Mouse (Mus musculus): Measurements from ENCODE around the gene Tmem94. TPM values are rescaled to one million over a fixed set of nuclear protein-coding genes. Genes with fewer than 3 reads are reported as not detected.
"Not testable (repeated sequence)": the region's sequence is repeated elsewhere in the genome, so short reads cannot be mapped to it uniquely, and the experiment has no call there.

Gene Tmem94
- polyA plus RNA-seq, 1 experiment from 2014 or later, result 31.0 TPM

DNA sequence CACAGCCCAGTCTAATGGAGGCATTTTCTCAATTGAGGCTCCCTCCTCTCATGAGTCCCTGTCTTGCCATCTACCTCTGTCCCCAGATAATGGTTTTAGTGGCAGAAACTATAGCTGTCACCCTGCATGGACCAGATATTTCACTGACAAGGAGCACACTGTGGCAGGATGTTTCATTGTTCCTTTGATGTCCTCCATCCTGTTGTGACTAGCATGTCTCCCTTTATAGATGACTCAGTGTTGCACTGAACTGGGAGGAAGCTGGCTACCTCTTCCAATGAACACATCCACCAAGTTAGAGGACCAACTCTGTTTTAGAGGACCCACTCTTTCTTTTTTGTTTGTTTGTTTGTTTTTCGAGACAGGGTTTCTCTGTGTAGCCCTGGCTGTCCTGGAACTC lies 19.1 kb upstream of the Tmem94 start:
- no peaks in the 10 kb centered on the region for H3K27me3 ChIP-seq
- ATAC-seq, result no peak
- WGBS, result 89% methylated on average over 1 of the region's 1 CpGs
- H3K36me3 ChIP-seq, result no peaks in the 10 kb centered on the region
- H3K4me1 ChIP-seq (replicated peaks), result 0 out of 2 replicates have a peak, but pooled peaks cover 8% of the 10 kb centered on the region
- H3K4me3 ChIP-seq (replicated peaks), result no peak overlapping the region
- H3K9me3 ChIP-seq, result no peaks in the 10 kb centered on the region
- H3K9ac ChIP-seq (replicated peaks), result no peak overlapping the region
- H3K4me2 ChIP-seq (replicated peaks), result no peak overlapping the region
- no peak overlapping the region for H3K27ac ChIP-seq

DNA sequence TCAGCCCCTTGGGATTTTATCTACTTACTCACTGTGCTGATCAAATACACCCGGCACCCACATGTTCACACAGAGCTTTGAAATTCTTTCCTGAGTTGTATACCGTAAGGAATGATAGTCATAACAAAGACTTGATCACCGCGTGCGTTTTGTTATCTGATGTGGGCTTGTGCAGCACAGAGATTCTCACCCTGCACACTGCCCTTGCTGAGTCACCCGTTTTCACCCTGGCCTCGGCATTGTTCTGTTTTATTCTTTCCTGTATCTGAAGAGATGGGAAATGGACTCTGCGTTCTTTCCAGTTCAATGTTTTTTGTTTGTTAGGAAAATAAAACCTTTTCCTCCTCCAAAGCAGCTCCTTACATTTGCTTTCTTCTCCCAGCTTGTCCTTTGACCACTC lies 18.5 kb upstream of the Tmem94 start:
- H3K9me3 ChIP-seq, result no peaks in the 10 kb centered on the region
- H3K27ac ChIP-seq, result no peak overlapping the region
- no peaks in the 10 kb centered on the region for H3K27me3 ChIP-seq
- WGBS, result 54% methylated on average over 8 of the region's 8 CpGs
- H3K4me2 ChIP-seq (replicated peaks), result peak overlapping the region; percentile 37; the same call in 1 of the 2 replicates
- H3K4me1 ChIP-seq (replicated peaks), result 0 out of 2 replicates have a peak, but pooled peaks cover 8% of the 10 kb centered on the region
- H3K36me3 ChIP-seq, result no peaks in the 10 kb centered on the region
- no peak overlapping the region for H3K4me3 ChIP-seq (replicated peaks)
- no peak overlapping the region for H3K9ac ChIP-seq (replicated peaks)
- no peak for ATAC-seq

DNA sequence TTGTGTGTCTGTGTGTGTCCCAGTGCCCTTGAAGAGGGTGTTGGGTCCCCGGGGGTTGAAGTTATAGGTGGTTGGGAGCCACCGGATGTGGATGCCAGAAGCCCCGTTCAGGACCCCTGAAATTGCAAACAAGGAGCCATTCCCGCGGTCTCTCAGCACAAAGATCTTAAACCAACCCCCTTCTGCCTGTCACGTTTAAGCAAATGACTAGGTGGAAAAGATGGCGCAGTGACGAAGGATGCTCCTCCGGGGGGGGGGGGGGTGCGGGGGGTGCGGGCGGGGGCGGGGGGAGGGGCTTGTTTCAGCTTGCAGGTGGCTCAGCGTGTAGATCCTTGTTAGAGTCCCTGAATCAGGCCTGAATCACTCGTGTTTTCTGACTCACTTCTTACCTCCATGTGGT lies 17.9 kb upstream of the Tmem94 start:
- peak overlapping the region; percentile 37 for H3K4me2 ChIP-seq (replicated peaks)
- no peaks in the 10 kb centered on the region for H3K9me3 ChIP-seq
- no peak for ATAC-seq
- H3K36me3 ChIP-seq, result no peaks in the 10 kb centered on the region
- H3K27me3 ChIP-seq, result no peaks in the 10 kb centered on the region
- peak overlapping the region; percentile 6; the same call in 1 of the 2 replicates for H3K4me3 ChIP-seq (replicated peaks)
- 0 out of 2 replicates have a peak, but pooled peaks cover 8% of the 10 kb centered on the region for H3K4me1 ChIP-seq (replicated peaks)
- no peak overlapping the region for H3K27ac ChIP-seq
- H3K9ac ChIP-seq (replicated peaks), result peak overlapping the region; percentile 44; the same call in 1 of the 2 replicates
- 19% methylated on average over 9 of the region's 15 CpGs for WGBS

DNA sequence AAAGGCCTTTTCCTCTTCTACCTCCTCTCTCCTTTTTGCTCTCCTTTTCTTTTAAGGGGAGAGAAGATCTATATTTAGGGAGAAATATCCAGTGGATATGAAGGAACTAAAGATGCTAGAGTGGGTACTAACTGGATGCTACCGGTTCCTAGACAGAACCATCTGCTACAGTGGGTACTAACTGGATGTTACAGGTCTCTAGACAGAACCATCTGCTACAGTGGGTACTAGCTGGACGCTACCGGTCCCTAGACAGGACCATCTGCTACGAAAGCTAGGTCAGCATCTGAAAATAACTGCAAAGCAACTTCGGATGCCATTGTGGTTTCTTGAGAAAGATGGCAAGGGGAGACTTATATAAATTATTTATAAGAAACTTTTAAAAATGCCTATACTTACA lies 15.4 kb upstream of the Tmem94 start:
- ATAC-seq, result no peak
- H3K27me3 ChIP-seq, result no peaks in the 10 kb centered on the region
- H3K4me2 ChIP-seq (replicated peaks), result no peak overlapping the region
- peaks cover 14% of the 10 kb centered on the region; the same call in 1 of the 2 replicates for H3K4me1 ChIP-seq (replicated peaks)
- H3K9ac ChIP-seq (replicated peaks), result no peak overlapping the region
- no peaks in the 10 kb centered on the region for H3K9me3 ChIP-seq
- no peaks in the 10 kb centered on the region for H3K36me3 ChIP-seq
- WGBS, result 87% methylated on average over 5 of the region's 5 CpGs
- H3K27ac ChIP-seq, result no peak overlapping the region
- H3K4me3 ChIP-seq (replicated peaks), result no peak overlapping the region

DNA sequence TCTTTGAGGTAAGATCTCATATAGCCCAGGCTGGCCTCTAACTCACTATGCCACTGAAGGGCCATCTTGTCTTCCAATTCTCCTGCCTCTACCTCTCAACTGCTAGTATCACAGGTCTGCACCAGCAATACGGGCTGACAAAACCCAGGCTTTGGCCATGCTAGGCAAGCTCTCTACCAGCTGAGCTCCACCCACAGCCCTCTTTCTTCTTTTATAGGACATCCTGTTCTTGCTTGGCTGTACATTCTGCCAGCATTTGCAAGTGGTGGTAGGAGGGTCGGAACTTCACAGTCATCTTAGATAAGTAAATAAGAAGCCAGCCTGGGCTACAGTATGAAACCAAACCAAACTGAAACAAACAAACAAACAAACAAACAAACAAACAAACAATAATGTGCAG lies 13.5 kb upstream of the Tmem94 start:
- Histone ChIP-seq H3K4me2 (replicated peaks) (no peak overlapping the region), H3K36me3 (no peaks in the 10 kb centered on the region)
- WGBS, result 70% methylated on average over 2 of the region's 2 CpGs

DNA sequence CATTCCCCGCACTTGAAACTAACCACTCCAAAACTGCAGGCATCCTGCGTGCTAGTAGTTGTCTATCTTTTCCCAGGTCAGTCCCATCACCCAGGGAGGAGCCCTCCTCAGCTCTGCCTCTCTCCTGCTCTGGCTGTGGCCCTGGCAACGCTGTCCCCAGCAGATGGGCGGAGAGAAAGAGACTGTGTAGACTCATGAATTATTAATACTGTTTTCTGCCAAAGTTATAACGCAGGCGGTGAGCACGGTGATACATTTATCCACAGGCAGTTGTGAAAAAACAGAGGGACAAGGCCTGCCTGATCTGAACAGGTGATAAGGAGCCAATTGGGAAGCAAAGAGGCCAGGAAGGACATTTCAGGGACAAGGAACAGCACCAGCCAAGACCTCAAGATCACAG lies 12.6 kb upstream of the Tmem94 start:
- H3K9me3 ChIP-seq, result no peaks in the 10 kb centered on the region
- H3K4me2 ChIP-seq (replicated peaks), result no peak overlapping the region
- H3K36me3 ChIP-seq, result no peaks in the 10 kb centered on the region
- H3K27me3 ChIP-seq, result no peaks in the 10 kb centered on the region
- no peak overlapping the region for H3K9ac ChIP-seq (replicated peaks)
- 0 out of 2 replicates have a peak overlapping the region, but pooled peaks have one; percentile 5 for H3K27ac ChIP-seq
- no peak overlapping the region for H3K4me3 ChIP-seq (replicated peaks)
- ATAC-seq, result 0 out of 2 replicates have a peak, but pooled peaks have one; percentile 45
- H3K4me1 ChIP-seq (replicated peaks), result peaks cover 5% of the 10 kb centered on the region; the same call in 1 of the 2 replicates
- WGBS, result 37% methylated on average over 7 of the region's 7 CpGs

More for the DNA sequence above, 13.5 kb upstream of the Tmem94 start:
- no peak overlapping the region for H3K27ac ChIP-seq
- H3K4me3 ChIP-seq (replicated peaks), result no peak overlapping the region
- no peaks in the 10 kb centered on the region for H3K9me3 ChIP-seq
- no peak for ATAC-seq
- no peaks in the 10 kb centered on the region for H3K27me3 ChIP-seq
- no peak overlapping the region for H3K9ac ChIP-seq (replicated peaks)
- H3K4me1 ChIP-seq (replicated peaks), result peaks cover 13% of the 10 kb centered on the region; the same call in 1 of the 2 replicates

DNA sequence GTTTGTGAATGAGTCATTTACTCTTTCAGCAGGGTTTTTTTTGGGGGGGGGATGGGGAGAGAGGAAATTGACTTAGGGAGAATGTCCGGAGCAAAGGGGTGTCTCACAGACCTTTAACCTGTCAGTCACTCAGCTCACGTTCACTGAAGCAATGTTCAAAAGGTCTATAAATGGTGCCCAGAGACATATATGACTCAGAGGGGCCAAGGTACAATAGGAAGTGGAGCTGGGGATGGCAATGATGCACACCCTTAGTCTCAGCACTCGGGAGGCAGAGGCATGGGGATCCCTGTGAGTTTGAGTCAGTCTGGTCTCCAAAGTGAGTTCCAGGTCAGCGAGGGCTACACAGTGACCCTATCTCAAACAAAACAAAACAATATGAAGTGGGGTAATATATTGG lies 11.7 kb upstream of the Tmem94 start:
- WGBS, result 81% methylated on average over 4 of the region's 4 CpGs
- Histone ChIP-seq H3K36me3 (no peaks in the 10 kb centered on the region), H3K9ac (replicated peaks) (no peak overlapping the region), H3K9me3 (no peaks in the 10 kb centered on the region), H3K27ac (no peak overlapping the region), H3K4me3 (replicated peaks) (no peak overlapping the region), H3K27me3 (no peaks in the 10 kb centered on the region), H3K4me2 (replicated peaks) (no peak overlapping the region), H3K4me1 (replicated peaks) (peaks cover 5% of the 10 kb centered on the region; the same call in 1 of the 2 replicates)
- no peak for ATAC-seq

DNA sequence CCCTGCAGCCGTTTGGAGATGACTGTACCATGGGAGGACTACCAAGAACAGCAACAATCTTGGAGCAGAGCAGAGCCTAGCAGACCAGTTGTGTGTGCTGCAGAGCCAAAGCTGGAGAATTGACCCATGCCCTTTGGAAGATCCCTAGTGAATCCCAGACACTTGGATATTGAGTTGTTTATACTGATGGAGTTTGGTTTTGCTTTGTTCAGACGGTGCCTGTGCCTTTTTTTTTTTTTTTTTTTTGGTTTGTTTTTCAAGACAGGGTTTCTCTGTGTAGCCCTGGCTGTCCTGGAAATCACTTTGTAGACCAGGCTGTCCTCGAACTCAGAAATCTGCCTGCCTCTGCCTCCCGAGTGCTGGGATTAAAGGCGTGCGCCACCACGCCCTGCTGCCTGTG lies 3.1 kb upstream of the Tmem94 start:
- not testable (repeated sequence) for H3K27ac ChIP-seq; H3K27me3 ChIP-seq; ATAC-seq; H3K4me3 ChIP-seq (replicated peaks); H3K9ac ChIP-seq (replicated peaks); H3K9me3 ChIP-seq; H3K36me3 ChIP-seq; H3K4me2 ChIP-seq (replicated peaks)
- 92% methylated on average over 7 of the region's 7 CpGs for WGBS
- peaks cover 13% of the 10 kb centered on the region for H3K4me1 ChIP-seq (replicated peaks)

DNA sequence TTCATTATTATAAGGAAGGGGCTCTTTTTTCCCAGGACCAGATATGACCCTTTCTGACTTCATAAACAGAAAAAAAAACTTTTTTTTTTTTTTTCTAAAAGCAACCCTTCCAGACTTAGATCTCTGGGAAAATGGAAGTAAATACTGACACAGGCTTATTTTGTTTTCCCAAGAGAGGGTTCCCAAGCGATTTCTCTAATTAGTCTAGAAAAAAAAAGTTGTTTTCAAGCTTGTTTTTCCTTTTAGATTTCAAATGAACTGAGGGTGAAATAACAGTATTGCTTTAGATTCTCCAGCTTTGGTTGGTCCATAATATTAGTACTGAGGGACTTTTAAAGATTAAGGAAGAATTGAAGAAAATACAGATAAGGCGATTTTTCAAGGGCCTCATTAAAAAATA lies 535 bp upstream of the Tmem94 start:
- Histone ChIP-seq H3K4me3 (replicated peaks) (peak overlapping the region; percentile 84), H3K9ac (replicated peaks) (peak overlapping the region; percentile 55), H3K4me1 (replicated peaks) (peaks cover 32% of the 10 kb centered on the region), H3K27me3 (no peaks in the 10 kb centered on the region), H3K9me3 (no peaks in the 10 kb centered on the region), H3K4me2 (replicated peaks) (peak overlapping the region; percentile 81), H3K36me3 (no peaks in the 10 kb centered on the region), H3K27ac (peak overlapping the region; percentile 71)
- no peak for ATAC-seq
- WGBS, result 24% methylated on average over 2 of the region's 2 CpGs

DNA sequence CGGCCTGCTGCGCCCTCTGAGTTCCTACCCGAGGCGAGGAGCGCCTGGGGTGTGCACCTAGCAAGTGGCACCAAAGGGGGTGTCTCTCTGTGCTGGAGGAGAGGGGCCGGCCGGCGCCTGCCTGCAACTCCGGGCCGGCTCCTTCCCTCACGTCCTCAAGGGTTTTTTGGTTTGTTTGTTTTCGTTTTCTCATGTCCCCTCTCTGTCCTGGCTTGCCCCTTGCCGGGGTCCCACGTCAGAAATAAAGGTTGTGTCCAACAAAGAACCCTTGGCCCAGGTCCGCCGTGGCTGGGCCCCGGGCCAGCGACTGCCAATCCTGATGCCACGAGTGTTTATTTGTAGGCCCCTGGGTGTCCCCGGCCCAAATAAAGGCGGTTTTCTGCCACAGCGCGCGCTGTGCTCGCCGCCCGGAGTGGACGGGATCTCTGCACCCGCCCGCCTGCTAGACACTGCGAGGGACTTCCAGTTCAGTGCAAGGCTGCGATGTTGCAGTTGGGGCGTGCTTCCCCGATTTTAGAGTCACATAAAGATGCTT lies 441 bp downstream of the Tmem94 start:
- peaks cover 35% of the 10 kb centered on the region for H3K4me1 ChIP-seq (replicated peaks)
- 0 out of 2 replicates have a peak, but pooled peaks cover 2% of the 10 kb centered on the region for H3K36me3 ChIP-seq
- ATAC-seq, result peak; percentile 91
- H3K9me3 ChIP-seq, result no peaks in the 10 kb centered on the region
- H3K4me3 ChIP-seq (replicated peaks), result peak overlapping the region; percentile 84
- 0% methylated on average over 34 of the region's 34 CpGs for WGBS
- H3K4me2 ChIP-seq (replicated peaks), result peak overlapping the region; percentile 81
- no peaks in the 10 kb centered on the region for H3K27me3 ChIP-seq
- peak overlapping the region; percentile 92 for H3K27ac ChIP-seq
- peak overlapping the region; percentile 93 for H3K9ac ChIP-seq (replicated peaks)

DNA sequence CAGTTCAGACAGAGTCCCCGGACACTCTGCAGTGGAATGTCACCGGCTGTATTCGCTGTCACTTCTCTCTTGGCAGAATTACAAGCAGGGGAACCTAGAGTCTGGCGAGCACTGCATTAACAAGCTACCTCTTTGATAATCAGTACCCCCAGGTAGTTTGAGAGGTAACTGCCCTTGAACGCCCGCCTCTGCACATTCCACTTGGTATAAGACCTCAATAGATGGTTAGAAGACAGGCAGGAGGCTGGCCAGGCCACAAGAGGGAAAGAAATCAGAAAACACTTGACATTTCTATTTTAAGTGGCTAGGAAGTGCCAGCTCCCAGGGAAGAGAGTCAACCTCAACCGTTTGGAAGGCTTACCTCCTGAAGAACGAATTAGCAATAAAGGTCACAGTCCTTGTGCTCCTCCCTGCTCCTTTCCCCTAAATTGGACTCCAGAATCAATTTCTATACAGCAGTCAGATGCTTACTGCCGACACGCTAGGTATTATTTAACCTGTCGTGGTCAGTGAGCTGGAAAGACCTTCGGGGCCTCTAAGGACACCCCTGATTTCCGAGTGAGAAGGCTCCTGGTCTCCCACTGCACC lies 1.2 kb downstream of the Tmem94 start:
- Histone ChIP-seq H3K9ac (replicated peaks) (peak overlapping the region; percentile 93), H3K4me3 (replicated peaks) (peak overlapping the region; percentile 84), H3K36me3 (0 out of 2 replicates have a peak, but pooled peaks cover 2% of the 10 kb centered on the region), H3K9me3 (no peaks in the 10 kb centered on the region), H3K27ac (peak overlapping the region; percentile 92), H3K4me1 (replicated peaks) (peaks cover 35% of the 10 kb centered on the region), H3K27me3 (no peaks in the 10 kb centered on the region), H3K4me2 (replicated peaks) (peak overlapping the region; percentile 81)
- ATAC-seq, result no peak
- WGBS, result 37% methylated on average over 13 of the region's 13 CpGs

DNA sequence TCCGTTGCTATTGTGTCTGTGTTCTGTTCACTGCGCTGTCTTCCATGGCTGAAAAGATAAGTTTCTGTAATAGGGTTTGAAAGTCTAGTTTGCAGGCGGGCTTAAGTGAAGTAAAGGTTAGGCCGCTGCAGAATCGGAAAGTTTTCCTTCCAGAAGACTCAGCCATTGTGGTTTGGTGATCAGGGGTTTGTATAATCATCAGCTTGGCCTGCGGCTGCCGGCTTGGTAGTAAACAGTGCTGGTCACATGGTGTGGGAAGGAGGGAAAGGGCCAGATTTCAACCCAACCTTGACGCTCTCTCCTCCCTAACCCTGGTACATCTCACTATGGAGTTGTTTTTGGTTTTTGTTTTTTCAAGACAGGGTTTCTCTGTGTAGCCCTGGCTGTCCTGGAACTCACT lies 1.7 kb downstream of the Tmem94 start:
- H3K4me2 ChIP-seq (replicated peaks), result peak overlapping the region; percentile 81
- WGBS, result 89% methylated on average over 8 of the region's 8 CpGs
- 0 out of 2 replicates have a peak, but pooled peaks cover 2% of the 10 kb centered on the region for H3K36me3 ChIP-seq
- H3K9me3 ChIP-seq, result no peaks in the 10 kb centered on the region
- H3K9ac ChIP-seq (replicated peaks), result peak overlapping the region; percentile 93; the same call in 1 of the 2 replicates
- no peak overlapping the region; the same call in 1 of the 2 replicates for H3K4me3 ChIP-seq (replicated peaks)
- H3K27me3 ChIP-seq, result no peaks in the 10 kb centered on the region
- peak overlapping the region; percentile 92; the same call in 1 of the 2 replicates for H3K27ac ChIP-seq
- no peak for ATAC-seq
- peaks cover 35% of the 10 kb centered on the region for H3K4me1 ChIP-seq (replicated peaks)
